Mouse (Mus musculus): ENCODE results near the gene Prss44.

DNA sequence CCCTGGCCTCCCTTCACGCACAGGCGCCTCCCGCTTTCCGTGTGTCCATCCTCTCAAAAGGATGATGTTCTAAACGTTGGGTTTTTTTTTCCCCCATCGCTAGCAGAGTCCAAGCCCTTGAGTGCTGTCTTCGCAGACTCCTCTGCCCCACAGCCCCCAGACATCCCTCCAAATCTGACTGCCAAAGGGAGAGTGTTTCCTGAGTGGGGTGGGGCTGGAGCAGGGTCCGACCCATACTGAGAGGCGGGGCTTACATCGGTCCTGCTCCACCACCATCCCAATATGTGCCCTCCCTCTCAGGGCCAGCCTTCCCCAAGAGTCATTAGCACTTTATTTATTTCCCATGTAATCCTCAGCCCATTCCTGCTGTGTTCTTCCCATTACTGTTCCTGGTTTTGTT is 21.2 kb downstream of the Prss44 start:
- 0 out of 2 replicates have a peak, but pooled peaks have one; percentile 2 for TF ChIP-seq CTCF (IDR thresholded peaks at IDR 0.05; ENCODE audit: control insufficient read depth, insufficient read depth, insufficient replicate concordance, low read depth, low read length)
- TF ChIP-seq POLR2A (IDR thresholded peaks at IDR 0.05; ENCODE audit: control insufficient read depth, low read depth, low read length): no peak
